Mouse (Mus musculus): ENCODE data around the gene Rere.

DNA sequence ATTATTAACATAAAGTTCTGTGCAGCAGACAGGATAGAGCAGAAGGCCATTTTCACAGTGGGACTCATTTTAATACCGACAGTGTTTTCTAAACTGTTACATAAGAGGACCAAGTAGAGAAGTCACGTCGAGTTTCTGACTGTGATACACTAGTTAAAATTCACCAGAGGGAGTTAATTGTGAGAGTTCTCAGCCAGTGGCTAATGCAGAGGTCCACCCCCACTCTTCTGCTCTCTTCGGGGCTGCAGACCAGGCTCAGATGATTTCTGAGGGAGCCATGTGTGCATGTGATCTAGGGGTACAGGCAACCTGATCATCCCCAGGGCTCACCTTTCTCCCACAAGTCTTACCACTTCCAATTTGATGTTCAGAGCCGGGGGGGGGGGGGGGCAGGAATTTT is 281.8 kb downstream of the Rere start:
- TF ChIP-seq CTCF (IDR thresholded peaks at IDR 0.05; ENCODE audit: insufficient read depth, low read length) (no peak), POLR2A (IDR thresholded peaks at IDR 0.05; ENCODE audit: borderline replicate concordance, extremely low read depth, low read depth, low read length) (no peak)
